Mouse (Mus musculus): ENCODE results near the gene Slc17a7. TPM values are rescaled to one million over a fixed set of nuclear protein-coding genes. Genes with fewer than 3 reads are reported as not detected.

The Slc17a7 gene
- total RNA-seq, 1 experiment from 2014 or later: not detected

DNA sequence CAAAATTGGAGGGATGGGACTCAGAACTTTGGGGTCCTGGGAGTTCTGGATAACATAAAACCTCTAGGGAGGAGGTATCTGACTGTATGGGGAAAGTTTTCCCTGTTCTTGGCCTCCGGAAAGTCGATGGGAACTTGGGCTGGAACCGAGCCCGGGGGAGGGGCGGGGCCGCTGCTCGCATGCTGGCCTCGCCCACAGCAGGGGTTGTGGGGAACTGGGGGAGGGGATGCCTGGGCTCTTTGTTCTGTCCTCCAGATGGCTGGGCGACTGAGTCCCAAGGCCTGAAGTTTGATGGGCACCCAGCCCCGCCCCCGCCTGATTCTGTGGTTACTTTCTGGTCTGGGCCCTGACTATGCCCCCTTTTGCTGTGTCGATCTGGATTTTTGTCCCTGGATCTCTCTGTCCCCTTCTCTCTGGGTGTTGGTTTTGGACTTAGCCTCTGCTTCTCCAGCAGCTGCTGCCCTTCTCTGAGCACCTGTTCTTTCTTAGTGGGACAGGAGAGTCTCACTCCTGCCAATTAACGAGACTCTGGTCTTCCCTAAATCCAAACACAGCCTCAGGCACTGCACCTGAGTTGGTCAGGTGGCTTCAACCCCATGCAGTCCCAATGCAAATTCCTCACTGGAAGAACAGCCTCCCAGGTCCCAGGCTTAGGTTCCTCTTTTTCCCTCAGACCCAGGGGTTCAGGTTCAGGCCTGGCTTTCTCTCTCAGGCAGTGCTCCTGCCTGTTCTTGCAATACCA, 52.9 kb downstream of the Slc17a7 start:
- ATAC-seq (ENCODE audit: extremely low read depth, insufficient number of reproducible peaks, low FRiP score, poor library complexity, severe bottlenecking): no peak

- ATAC-seq (ENCODE audit: extremely low read depth, insufficient number of reproducible peaks, low FRiP score, poor library complexity, severe bottlenecking): no peak
Measured at GRCm38 (mm10) chr7:45221680-45222079, 57.9 kb downstream of the Slc17a7 start.

GRCm38 (mm10) chr7:45224826-45225225, 61.1 kb downstream of the Slc17a7 start:
- ATAC-seq (ENCODE audit: extremely low read depth, insufficient number of reproducible peaks, low FRiP score, poor library complexity, severe bottlenecking): no peak

Other genes starting within 250 kb of the Slc17a7 start
- gene Ap2a1, start 234.5 kb upstream of the Slc17a7 start, total RNA-seq (2017): 23.9 and 29.8 TPM in 2 replicates
- not detected in 2 replicates for gene Tsks, start 220.7 kb upstream of the Slc17a7 start, total RNA-seq (2017)
- gene Cpt1c, start 189.1 kb upstream of the Slc17a7 start, total RNA-seq (2017): not detected in 2 replicates
- gene Prmt1, start 177.4 kb upstream of the Slc17a7 start, total RNA-seq (2017): 41.1 and 52.0 TPM in 2 replicates
- 216 and 230 TPM in 2 replicates for gene Irf3, start 166.3 kb upstream of the Slc17a7 start, total RNA-seq (2017)
- gene Bcl2l12, start 165.2 kb upstream of the Slc17a7 start, total RNA-seq (2017): 17.8 and 20.9 TPM in 2 replicates
- gene Scaf1, start 147.6 kb upstream of the Slc17a7 start, total RNA-seq (2017): 35.7 and 39.7 TPM in 2 replicates
- gene Rras, start 146.0 kb upstream of the Slc17a7 start, total RNA-seq (2017): 4.9 and 7.1 TPM in 2 replicates
- gene Prr12, start 111.1 kb upstream of the Slc17a7 start, total RNA-seq (2017): 7.6 and 10.2 TPM in 2 replicates
- gene Nosip, start 101.5 kb upstream of the Slc17a7 start, total RNA-seq (2017): 50.7 and 51.0 TPM in 2 replicates
- 19.8 and 21.8 TPM in 2 replicates for gene Prrg2, start 101.3 kb upstream of the Slc17a7 start, total RNA-seq (2017)
- 9.2 and 16.1 TPM in 2 replicates for gene Rcn3, start 71.7 kb upstream of the Slc17a7 start, total RNA-seq (2017)
- 29.6 and 32.2 TPM in 2 replicates for gene Fcgrt, start 60.1 kb upstream of the Slc17a7 start, total RNA-seq (2017)
- 587 and 609 TPM in 2 replicates for gene Rps11, start 39.5 kb upstream of the Slc17a7 start, total RNA-seq (2017)
- gene Rpl13a, start 35.2 kb upstream of the Slc17a7 start, total RNA-seq (2017): 2,520 and 3,147 TPM in 2 replicates
- gene Gm45713, start 27.7 kb upstream of the Slc17a7 start, total RNA-seq (2017): 0.58 TPM in 1 of 2 replicates, not detected in the other
- gene Flt3l, start 27.5 kb upstream of the Slc17a7 start, total RNA-seq (2017): 34.4 and 37.5 TPM in 2 replicates
- 33.4 and 38.5 TPM in 2 replicates for gene Pih1d1, start 9.6 kb upstream of the Slc17a7 start, total RNA-seq (2017)
- gene Aldh16a1, start 9.4 kb upstream of the Slc17a7 start, total RNA-seq (2017): 38.3 and 39.7 TPM in 2 replicates
- not detected in 2 replicates for gene Gfy, start 15.6 kb downstream of the Slc17a7 start, total RNA-seq (2017)
- not detected in 2 replicates for gene Pth2, start 17.0 kb downstream of the Slc17a7 start, total RNA-seq (2017)
- 0.25 and 0.35 TPM in 2 replicates for gene Ccdc155, start 40.9 kb downstream of the Slc17a7 start, total RNA-seq (2017)
- gene Dkkl1, start 48.2 kb downstream of the Slc17a7 start, total RNA-seq (2017): 1.6 and 2.8 TPM in 2 replicates
- not detected in 2 replicates for gene Tead2, start 51.8 kb downstream of the Slc17a7 start, total RNA-seq (2017)
- gene Cd37, start 75.2 kb downstream of the Slc17a7 start, total RNA-seq (2017): 602 and 650 TPM in 2 replicates
- gene Slc6a16, start 77.1 kb downstream of the Slc17a7 start, total RNA-seq (2017): 0.12 TPM in 1 of 2 replicates, not detected in the other
- not detected in 2 replicates for gene Slc6a21, start 113.6 kb downstream of the Slc17a7 start, total RNA-seq (2017)
- 2.6 and 5.2 TPM in 2 replicates for gene Trpm4, start 169.8 kb downstream of the Slc17a7 start, total RNA-seq (2017)
- not detected in 2 replicates for gene Hrc, start 171.3 kb downstream of the Slc17a7 start, total RNA-seq (2017)
- gene Ppfia3, start 203.1 kb downstream of the Slc17a7 start, total RNA-seq (2017): not detected in 2 replicates
- gene Lin7b, start 206.6 kb downstream of the Slc17a7 start, total RNA-seq (2017): 0.70 TPM in 1 of 2 replicates, not detected in the other
- 502 and 563 TPM in 2 replicates for gene Snrnp70, start 231.8 kb downstream of the Slc17a7 start, total RNA-seq (2017)
- not detected in 2 replicates for gene Kcna7, start 241.7 kb downstream of the Slc17a7 start, total RNA-seq (2017)
- not detected in 2 replicates for gene Ntf5, start 249.7 kb downstream of the Slc17a7 start, total RNA-seq (2017)